Mouse (Mus musculus): ENCODE measurements around the gene Dock2.

The Dock2 gene

GRCm38 (mm10) chr11:34212853-34213252 is 570.8 kb downstream of the Dock2 start:
- DNase-seq (ENCODE audit: inconsistent age in 2 of 2, low spot score in 1 of 2), result peak; percentile 26 to 88

- no peak for DNase-seq (ENCODE audit: inconsistent age in 2 of 2, low spot score in 1 of 2)
These were observed 575.7 kb downstream of the Dock2 start, which contains the start of gene Foxi1 for GRCm38 (mm10) chr11:34207989-34208388. TSS of gene Foxi1 (minus strand) at chr11:34208089.

- no peak for DNase-seq (ENCODE audit: inconsistent age in 2 of 2, low spot score in 1 of 2)
These were observed 580.9 kb downstream of the Dock2 start for GRCm38 (mm10) chr11:34202769-34203168.

GRCm38 (mm10) chr11:34195142-34195541 is 588.5 kb downstream of the Dock2 start:
- DNase-seq (ENCODE audit: inconsistent age in 2 of 2, low spot score in 1 of 2), result no peak

- no peak for DNase-seq (ENCODE audit: inconsistent age in 2 of 2, low spot score in 1 of 2)
These were observed 589.3 kb downstream of the Dock2 start for GRCm38 (mm10) chr11:34194158-34194941.

GRCm38 (mm10) chr11:34193658-34194057 is 590.0 kb downstream of the Dock2 start:
- DNase-seq (ENCODE audit: inconsistent age in 2 of 2, low spot score in 1 of 2), result peak in 1 of 2 experiments; percentile 21

- peak in 1 of 2 experiments; percentile 40 for DNase-seq (ENCODE audit: inconsistent age in 2 of 2, low spot score in 1 of 2)
These were observed 599.4 kb downstream of the Dock2 start for GRCm38 (mm10) chr11:34184266-34184665.

- DNase-seq (ENCODE audit: inconsistent age in 2 of 2, low spot score in 1 of 2), result peak; percentile 17 to 71
These were observed 602.2 kb downstream of the Dock2 start for GRCm38 (mm10) chr11:34181214-34182117.

GRCm38 (mm10) chr11:34178752-34179151 is 604.9 kb downstream of the Dock2 start:
- peak in 1 of 2 experiments; percentile 32 for DNase-seq (ENCODE audit: inconsistent age in 2 of 2, low spot score in 1 of 2)

All from adrenal gland, adult (tissue).